Mouse (Mus musculus): Measurements from ENCODE around the gene Rab11a. TPM values are rescaled to one million over a fixed set of nuclear protein-coding genes. Genes with fewer than 3 reads are reported as not detected.
"Not testable (repeated sequence)": the region's sequence is repeated elsewhere in the genome, so short reads cannot be mapped to it uniquely, and the experiment has no call there.

The Rab11a gene
- polyA plus RNA-seq, 1 experiment from 2014 or later: 419 TPM

GRCm38 (mm10) chr9:64688015-64688394 lies 49.6 kb downstream of the Rab11a start:
- ATAC-seq (ENCODE audit: low FRiP score): no peak
- H3K36me3 ChIP-seq: no peaks in the 10 kb centered on the region
- peaks cover 11% of the 10 kb centered on the region; the same call in 1 of the 2 replicates for H3K4me1 ChIP-seq
- no peaks in the 10 kb centered on the region for H3K9me3 ChIP-seq (replicated peaks)
- WGBS: 66% methylated on average over 1 of the region's 1 CpGs
- H3K27me3 ChIP-seq (replicated peaks): no peaks in the 10 kb centered on the region
- H3K9ac ChIP-seq (replicated peaks): no peak overlapping the region
- H3K27ac ChIP-seq (replicated peaks): no peak overlapping the region
- no peak overlapping the region for H3K4me3 ChIP-seq (replicated peaks)
- no peak overlapping the region for H3K4me2 ChIP-seq

- no peak overlapping the region for H3K27ac ChIP-seq (replicated peaks)
- no peak overlapping the region for H3K9ac ChIP-seq (replicated peaks)
- 46% methylated on average over 13 of the region's 13 CpGs for WGBS
- H3K4me1 ChIP-seq: peaks cover 11% of the 10 kb centered on the region; the same call in 1 of the 2 replicates
- no peaks in the 10 kb centered on the region for H3K27me3 ChIP-seq (replicated peaks)
- no peak overlapping the region for H3K4me3 ChIP-seq (replicated peaks)
- no peak overlapping the region for H3K4me2 ChIP-seq
- H3K9me3 ChIP-seq (replicated peaks): no peaks in the 10 kb centered on the region
- H3K36me3 ChIP-seq: no peaks in the 10 kb centered on the region
- ATAC-seq (ENCODE audit: low FRiP score): no peak
Observed at GRCm38 (mm10) chr9:64687122-64688014, 50.2 kb downstream of the Rab11a start.

- not testable (repeated sequence) for H3K4me2 ChIP-seq; H3K9ac ChIP-seq (replicated peaks); H3K36me3 ChIP-seq; H3K9me3 ChIP-seq (replicated peaks); H3K27me3 ChIP-seq (replicated peaks); ATAC-seq (ENCODE audit: low FRiP score); H3K27ac ChIP-seq (replicated peaks); H3K4me3 ChIP-seq (replicated peaks)
- H3K4me1 ChIP-seq: peaks cover 13% of the 10 kb centered on the region
- 40% methylated on average over 7 of the region's 11 CpGs for WGBS
Observed at GRCm38 (mm10) chr9:64671341-64672319, 65.9 kb downstream of the Rab11a start.

- H3K36me3 ChIP-seq: no peaks in the 10 kb centered on the region
- no peak overlapping the region for H3K27ac ChIP-seq (replicated peaks)
- no peak overlapping the region for H3K9ac ChIP-seq (replicated peaks)
- 23% methylated on average over 2 of the region's 2 CpGs for WGBS
- no peak for ATAC-seq (ENCODE audit: low FRiP score)
- H3K4me3 ChIP-seq (replicated peaks): no peak overlapping the region
- peaks cover 23% of the 10 kb centered on the region for H3K4me1 ChIP-seq
- no peak overlapping the region for H3K4me2 ChIP-seq
- no peaks in the 10 kb centered on the region for H3K27me3 ChIP-seq (replicated peaks)
- no peaks in the 10 kb centered on the region for H3K9me3 ChIP-seq (replicated peaks)
Observed at GRCm38 (mm10) chr9:64668001-64668400, 69.6 kb downstream of the Rab11a start.

- Histone ChIP-seq H3K4me1 (peaks cover 23% of the 10 kb centered on the region), H3K27me3 (replicated peaks) (no peaks in the 10 kb centered on the region), H3K4me3 (replicated peaks) (no peak overlapping the region), H3K9ac (replicated peaks) (no peak overlapping the region), H3K27ac (replicated peaks) (no peak overlapping the region), H3K4me2 (no peak overlapping the region), H3K36me3 (no peaks in the 10 kb centered on the region), H3K9me3 (replicated peaks) (no peaks in the 10 kb centered on the region)
- WGBS: 18% methylated on average over 5 of the region's 5 CpGs
- ATAC-seq (ENCODE audit: low FRiP score): no peak
Observed at GRCm38 (mm10) chr9:64667513-64667912, 70.0 kb downstream of the Rab11a start.

- Histone ChIP-seq H3K4me3 (replicated peaks) (no peak overlapping the region), H3K4me2 (no peak overlapping the region), H3K9ac (replicated peaks) (no peak overlapping the region), H3K4me1 (peaks cover 25% of the 10 kb centered on the region), H3K36me3 (no peaks in the 10 kb centered on the region), H3K27ac (replicated peaks) (no peak overlapping the region), H3K27me3 (replicated peaks) (no peaks in the 10 kb centered on the region), H3K9me3 (replicated peaks) (no peaks in the 10 kb centered on the region)
- 44% methylated on average over 4 of the region's 4 CpGs for WGBS
- ATAC-seq (ENCODE audit: low FRiP score): no peak
Observed at GRCm38 (mm10) chr9:64666549-64666948, 71.0 kb downstream of the Rab11a start.

Small RNA genes within 50 kb of the gene (microRNA-seq; reads per million reads assigned to microRNA genes)
- not detected for gene Gm47308

Other genes starting within 250 kb of the Rab11a start
- gene Dennd4a, start 73.6 kb upstream of the Rab11a start, polyA plus RNA-seq (2015; fragmentation: Nextera tagmentation; extraction: Ambion mirVana): 9.0 and 10.2 TPM in 2 replicates
- gene Slc24a1, start 213.8 kb upstream of the Rab11a start, polyA plus RNA-seq (2015; fragmentation: Nextera tagmentation; extraction: Ambion mirVana): 0.05 and 0.06 TPM in 2 replicates
- 32.2 and 38.6 TPM in 2 replicates for gene Ints14, start 223.1 kb upstream of the Rab11a start, polyA plus RNA-seq (2015; fragmentation: Nextera tagmentation; extraction: Ambion mirVana)